Mouse (Mus musculus) heart, embryonic 15.5 days (tissue): Measurements from ENCODE around the gene Ankrd55. TPM values are rescaled to one million over a fixed set of nuclear protein-coding genes. Genes with fewer than 3 reads are reported as not detected.
"Not testable (repeated sequence)": the region's sequence is repeated elsewhere in the genome, so short reads cannot be mapped to it uniquely, and the experiment has no call there.

Experiments used
- ATAC-seq: fragments of 200-750 bp; cut with Nextera tagmentation; replicated peaks from 2 replicates; pipeline ENCODE4 v1.8.0; 2017; ENCODE audit warnings: low read depth, moderate TSS enrichment; ENCODE audit not compliant: insufficient number of reproducible peaks, insufficient read depth, low FRiP score
- H3K27ac ChIP-seq: fragments of 300-500 bp; sonication (generic); 2 replicates; pipeline ENCODE4 v1.5.1; 2015; ENCODE audit warnings: mild to moderate bottlenecking, inconsistent platforms
- H3K27me3 ChIP-seq: fragments of 300-500 bp; sonication (generic); 2 replicates; pipeline ENCODE4 v1.6.1; 2015; ENCODE audit warnings: inconsistent platforms
- H3K36me3 ChIP-seq: fragments of 300-500 bp; sonication (generic); 2 replicates; pipeline ENCODE4 v1.6.1; 2015; ENCODE audit warnings: mild to moderate bottlenecking, inconsistent platforms
- H3K4me1 ChIP-seq: fragments of 300-500 bp; sonication (generic); replicated peaks from 2 replicates; pipeline ENCODE4 v1.6.1; 2015; ENCODE audit warnings: inconsistent platforms
- H3K4me2 ChIP-seq: fragments of 300-500 bp; sonication (generic); 2 replicates; pipeline ENCODE4 v1.6.1; 2015; ENCODE audit warnings: inconsistent platforms, mild to moderate bottlenecking, moderate library complexity
- H3K4me3 ChIP-seq: fragments of 300-500 bp; sonication (generic); 2 replicates; pipeline ENCODE4 v1.5.1; 2015; ENCODE audit warnings: mild to moderate bottlenecking, inconsistent platforms
- H3K9ac ChIP-seq: fragments of 300-500 bp; sonication (generic); 2 replicates; pipeline ENCODE4 v1.6.1; 2015; ENCODE audit warnings: mild to moderate bottlenecking, inconsistent platforms
- H3K9me3 ChIP-seq: fragments of 300-500 bp; sonication (generic); replicated peaks from 2 replicates; pipeline ENCODE4 v1.6.1; 2016; ENCODE audit warnings: inconsistent platforms
- WGBS: fragments of 180-500 bp; shearing (Covaris S2); methylation state at CpG from one replicate; pipeline ENCODE4 v1.1.7; 2015; ENCODE audit warnings: mixed read lengths; 5-methylcytosine and 5-hydroxymethylcytosine counted together
- polyA plus RNA-seq: library from polyadenylated mRNA; unstranded; fragments of >200 nt; fragmentation: Nextera tagmentation; extraction: Ambion mirVana; gene quantifications from 2 replicates; pipeline ENCODE4 v1.2.1, GENCODE M21; 2015

Ankrd55 gene
- polyA plus RNA-seq, 1 experiment from 2014 or later: 0.09 TPM

DNA sequence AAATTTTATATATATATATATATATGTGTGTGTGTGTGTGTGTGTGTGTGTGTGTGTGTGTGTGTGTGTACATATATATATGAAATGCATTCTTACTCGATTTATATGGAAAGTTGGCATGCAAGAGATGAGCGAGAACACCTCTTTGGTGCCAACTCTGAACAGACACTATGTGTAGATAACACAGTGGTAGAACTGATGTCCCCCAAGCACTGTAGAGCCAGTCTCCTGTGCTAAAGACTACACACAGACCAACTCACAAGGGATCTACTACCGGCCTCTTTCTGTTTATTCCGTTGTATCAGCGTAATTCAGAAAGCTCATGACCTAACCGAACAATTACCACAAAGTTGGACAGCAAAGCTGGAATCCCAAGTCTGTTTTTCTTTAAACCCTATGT is 6.2 kb downstream of the Ankrd55 start:
- Histone ChIP-seq H3K27ac (no peak overlapping the region), H3K27me3 (no peaks in the 10 kb centered on the region), H3K36me3 (no peaks in the 10 kb centered on the region), H3K4me3 (no peak overlapping the region), H3K4me2 (no peak overlapping the region), H3K9me3 (no peaks in the 10 kb centered on the region), H3K9ac (no peak overlapping the region), H3K4me1 (no peaks in the 10 kb centered on the region)
- no peak for ATAC-seq
- WGBS: 88% methylated on average over 6 of the region's 6 CpGs

DNA sequence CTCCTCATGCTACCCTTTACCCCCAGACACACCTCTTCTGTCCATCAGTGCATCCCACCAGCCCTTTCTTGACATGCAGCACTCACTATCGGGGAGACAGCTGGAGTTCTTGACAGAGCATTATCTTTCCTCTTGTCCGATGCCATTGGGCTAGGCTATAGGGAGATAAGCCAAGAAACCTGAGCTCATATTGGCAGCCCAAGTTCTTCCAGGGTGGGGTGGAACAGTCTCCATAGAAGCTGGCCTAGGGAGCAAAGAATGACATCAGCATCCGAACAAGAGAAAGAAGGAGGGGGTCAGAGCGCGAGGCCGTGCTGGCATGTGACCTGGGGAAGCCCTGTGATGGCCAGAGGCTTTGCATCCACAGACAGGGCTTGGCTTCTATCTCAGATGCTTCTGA is 9.5 kb downstream of the Ankrd55 start:
- no peaks in the 10 kb centered on the region for H3K27me3 ChIP-seq
- no peak overlapping the region for H3K27ac ChIP-seq
- no peaks in the 10 kb centered on the region for H3K4me1 ChIP-seq
- no peak for ATAC-seq
- no peak overlapping the region for H3K9ac ChIP-seq
- H3K4me3 ChIP-seq: no peak overlapping the region
- H3K9me3 ChIP-seq: no peaks in the 10 kb centered on the region
- WGBS: 63% methylated on average over 6 of the region's 6 CpGs
- no peak overlapping the region for H3K4me2 ChIP-seq
- no peaks in the 10 kb centered on the region for H3K36me3 ChIP-seq

DNA sequence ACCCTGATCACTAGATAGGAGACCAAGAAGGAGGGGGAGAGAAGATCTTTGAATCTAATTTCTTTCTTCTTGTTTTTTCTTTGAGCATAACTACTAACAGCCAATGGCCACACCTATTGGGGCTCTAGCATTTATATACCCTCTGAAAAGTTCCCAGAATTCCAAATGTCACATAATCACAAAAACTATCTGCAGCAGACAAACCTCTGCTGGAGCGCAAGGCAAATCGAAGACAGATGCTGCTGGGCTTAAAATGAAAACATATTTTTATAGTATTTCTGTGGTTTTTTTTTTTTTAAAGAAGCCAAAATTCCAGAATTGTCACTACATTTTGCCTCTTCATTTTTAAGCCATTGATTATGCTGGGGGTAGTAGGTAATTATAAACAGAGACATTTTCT is 15.2 kb downstream of the Ankrd55 start:
- 88% methylated on average over 2 of the region's 2 CpGs for WGBS
- no peaks in the 10 kb centered on the region for H3K9me3 ChIP-seq
- no peak overlapping the region for H3K27ac ChIP-seq
- H3K4me2 ChIP-seq: no peak overlapping the region
- H3K27me3 ChIP-seq: no peaks in the 10 kb centered on the region
- no peak overlapping the region for H3K4me3 ChIP-seq
- no peak overlapping the region for H3K9ac ChIP-seq
- H3K4me1 ChIP-seq: no peaks in the 10 kb centered on the region
- H3K36me3 ChIP-seq: no peaks in the 10 kb centered on the region
- ATAC-seq: no peak

DNA sequence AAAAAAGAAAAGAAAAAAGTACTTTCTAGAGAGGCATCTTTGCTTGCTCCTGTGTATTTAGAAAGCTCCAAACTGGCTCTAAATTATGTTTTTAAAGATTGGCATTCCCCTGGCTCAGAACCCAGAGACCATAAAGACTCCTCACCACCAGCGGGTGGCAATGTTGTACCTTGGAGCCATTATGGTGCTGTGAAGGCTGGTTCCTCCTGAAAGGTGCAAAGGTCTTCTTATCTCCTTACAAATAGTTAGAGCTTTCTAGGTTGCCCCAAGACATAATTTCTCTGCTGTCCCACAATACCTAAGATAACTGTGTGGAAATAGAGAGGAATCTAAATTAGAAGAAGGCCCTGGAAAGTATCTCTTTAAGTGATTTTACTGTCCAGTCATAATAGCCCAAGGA is 20.4 kb downstream of the Ankrd55 start:
- WGBS: 10% methylated on average over 1 of the region's 1 CpGs
- H3K36me3 ChIP-seq: no peaks in the 10 kb centered on the region
- H3K4me1 ChIP-seq: peaks cover 11% of the 10 kb centered on the region; the same call in 1 of the 2 replicates
- no peaks in the 10 kb centered on the region for H3K27me3 ChIP-seq
- H3K27ac ChIP-seq: no peak overlapping the region
- H3K4me2 ChIP-seq: no peak overlapping the region
- ATAC-seq: no peak
- no peaks in the 10 kb centered on the region for H3K9me3 ChIP-seq
- no peak overlapping the region for H3K9ac ChIP-seq
- H3K4me3 ChIP-seq: no peak overlapping the region

DNA sequence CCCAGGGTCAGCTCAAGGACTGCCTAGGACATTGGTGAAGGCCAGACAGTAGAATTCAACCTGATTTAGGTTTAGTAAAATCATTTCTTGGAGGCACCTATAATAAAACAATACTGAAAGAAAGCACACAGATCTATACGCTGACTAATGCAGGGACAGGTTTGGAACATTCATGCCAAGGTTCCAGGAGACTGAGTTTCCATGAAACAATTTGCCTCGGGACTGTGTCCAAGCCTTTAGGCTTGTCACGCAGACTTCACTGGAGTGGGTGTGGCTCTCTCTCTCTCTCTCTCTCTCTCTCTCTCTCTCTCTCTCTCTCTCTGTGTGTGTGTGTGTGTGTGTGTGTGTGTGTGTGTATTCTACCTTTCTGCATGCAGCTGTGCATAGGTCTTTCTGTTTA is 23.4 kb downstream of the Ankrd55 start:
- Histone ChIP-seq H3K4me1 (peaks cover 16% of the 10 kb centered on the region; the same call in 1 of the 2 replicates), H3K4me2 (0 out of 2 replicates have a peak overlapping the region, but pooled peaks have one; percentile 18), H3K27ac (peak overlapping the region; percentile 66)
- not testable (repeated sequence) for H3K27me3 ChIP-seq, H3K9me3 ChIP-seq, ATAC-seq, H3K9ac ChIP-seq, H3K4me3 ChIP-seq, H3K36me3 ChIP-seq
- 33% methylated on average over 3 of the region's 3 CpGs for WGBS

DNA sequence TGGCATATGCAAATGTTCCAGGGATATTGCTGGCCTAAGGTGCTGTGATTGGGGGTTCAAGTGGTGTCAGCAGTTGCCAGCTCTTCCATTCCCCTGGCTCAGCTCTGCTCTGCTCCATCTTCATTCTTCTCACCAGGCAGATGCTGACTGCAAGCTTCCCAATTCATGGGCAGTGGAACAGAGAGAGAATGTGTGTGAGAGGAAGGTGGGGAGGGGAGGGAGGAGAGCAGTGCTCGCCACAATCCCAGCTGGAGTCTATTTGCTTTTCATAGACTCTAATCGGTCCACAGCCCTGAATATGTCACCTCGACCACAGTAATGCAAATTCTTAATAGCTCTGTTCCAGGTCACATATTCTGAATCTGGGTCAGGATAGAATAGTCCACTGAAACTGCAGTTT is 27.2 kb downstream of the Ankrd55 start:
- Histone ChIP-seq H3K36me3 (no peaks in the 10 kb centered on the region), H3K9me3 (no peaks in the 10 kb centered on the region), H3K27ac (no peak overlapping the region), H3K9ac (no peak overlapping the region), H3K4me3 (no peak overlapping the region), H3K27me3 (no peaks in the 10 kb centered on the region), H3K4me1 (peaks cover 17% of the 10 kb centered on the region; the same call in 1 of the 2 replicates), H3K4me2 (no peak overlapping the region)
- WGBS: 34% methylated on average over 3 of the region's 3 CpGs
- ATAC-seq: no peak

DNA sequence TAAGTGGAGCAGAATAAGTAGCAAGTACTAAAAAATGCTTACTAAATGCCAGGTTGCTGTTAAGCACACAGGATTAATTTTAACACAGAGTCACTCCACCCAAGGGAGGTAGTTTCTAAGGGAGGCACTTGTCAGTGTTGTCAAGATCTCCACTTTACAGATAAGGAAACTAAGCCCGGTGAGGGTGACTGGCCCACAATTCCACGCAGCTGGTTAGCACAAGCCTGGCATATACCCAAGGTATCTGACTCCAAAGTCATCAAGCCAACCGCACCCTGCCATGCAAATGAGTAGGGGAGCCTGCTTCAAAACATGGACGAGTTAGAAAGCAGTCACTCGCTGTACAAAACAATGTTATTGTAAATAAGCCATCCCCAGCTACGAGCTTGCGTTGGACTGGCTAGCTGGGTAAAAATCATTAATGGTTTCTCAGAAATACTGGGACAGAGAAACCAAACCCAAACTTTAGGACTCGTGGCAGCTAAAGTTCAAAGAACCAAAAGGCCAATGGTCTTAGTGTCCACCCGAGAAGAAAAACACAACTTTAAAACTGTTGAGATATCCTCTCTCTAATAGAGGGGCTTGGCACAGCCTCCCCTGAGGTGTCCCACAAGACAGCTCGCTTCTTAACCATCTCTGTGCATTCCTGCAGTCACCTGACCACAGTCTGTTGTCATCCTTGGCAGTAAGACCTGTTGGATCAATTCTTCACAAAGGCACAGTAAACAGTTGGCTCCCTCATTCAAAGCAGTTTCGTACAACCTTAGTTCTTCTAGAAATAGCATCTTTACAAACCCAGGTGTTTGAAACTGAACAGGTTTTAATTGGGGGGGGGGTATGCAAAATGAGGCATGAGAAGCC is 28.6 kb downstream of the Ankrd55 start:
- Histone ChIP-seq H3K27ac (0 out of 2 replicates have a peak overlapping the region, but pooled peaks have one; percentile 9), H3K27me3 (no peaks in the 10 kb centered on the region), H3K9me3 (no peaks in the 10 kb centered on the region), H3K4me2 (no peak overlapping the region), H3K4me3 (no peak overlapping the region), H3K9ac (no peak overlapping the region), H3K36me3 (no peaks in the 10 kb centered on the region), H3K4me1 (peaks cover 6% of the 10 kb centered on the region; the same call in 1 of the 2 replicates)
- ATAC-seq: no peak
- WGBS: 55% methylated on average over 11 of the region's 11 CpGs

DNA sequence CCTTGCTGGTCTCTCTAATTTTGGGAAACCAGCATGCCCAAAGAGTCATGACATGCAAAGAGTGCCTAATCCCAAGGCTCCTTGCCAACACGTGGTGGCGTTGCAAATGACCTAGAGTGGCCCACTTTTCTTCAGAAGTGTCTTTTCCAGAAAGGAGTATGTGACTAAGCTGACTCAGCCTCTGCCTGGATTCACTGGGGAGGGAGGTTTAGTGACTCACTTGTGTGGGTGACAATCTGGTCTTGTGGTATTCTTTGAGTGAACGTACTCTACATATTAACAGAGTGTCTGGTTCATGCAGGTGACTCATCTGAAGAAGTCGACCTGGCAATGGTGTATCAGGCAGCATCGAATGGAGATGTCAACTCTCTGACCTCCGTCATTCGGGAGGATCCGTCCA is 29.9 kb downstream of the Ankrd55 start:
- H3K4me1 ChIP-seq: peaks cover 6% of the 10 kb centered on the region; the same call in 1 of the 2 replicates
- H3K4me3 ChIP-seq: no peak overlapping the region
- no peak overlapping the region for H3K4me2 ChIP-seq
- H3K9ac ChIP-seq: no peak overlapping the region
- H3K36me3 ChIP-seq: no peaks in the 10 kb centered on the region
- H3K27me3 ChIP-seq: no peaks in the 10 kb centered on the region
- ATAC-seq: no peak
- 83% methylated on average over 8 of the region's 8 CpGs for WGBS
- no peaks in the 10 kb centered on the region for H3K9me3 ChIP-seq
- H3K27ac ChIP-seq: no peak overlapping the region

DNA sequence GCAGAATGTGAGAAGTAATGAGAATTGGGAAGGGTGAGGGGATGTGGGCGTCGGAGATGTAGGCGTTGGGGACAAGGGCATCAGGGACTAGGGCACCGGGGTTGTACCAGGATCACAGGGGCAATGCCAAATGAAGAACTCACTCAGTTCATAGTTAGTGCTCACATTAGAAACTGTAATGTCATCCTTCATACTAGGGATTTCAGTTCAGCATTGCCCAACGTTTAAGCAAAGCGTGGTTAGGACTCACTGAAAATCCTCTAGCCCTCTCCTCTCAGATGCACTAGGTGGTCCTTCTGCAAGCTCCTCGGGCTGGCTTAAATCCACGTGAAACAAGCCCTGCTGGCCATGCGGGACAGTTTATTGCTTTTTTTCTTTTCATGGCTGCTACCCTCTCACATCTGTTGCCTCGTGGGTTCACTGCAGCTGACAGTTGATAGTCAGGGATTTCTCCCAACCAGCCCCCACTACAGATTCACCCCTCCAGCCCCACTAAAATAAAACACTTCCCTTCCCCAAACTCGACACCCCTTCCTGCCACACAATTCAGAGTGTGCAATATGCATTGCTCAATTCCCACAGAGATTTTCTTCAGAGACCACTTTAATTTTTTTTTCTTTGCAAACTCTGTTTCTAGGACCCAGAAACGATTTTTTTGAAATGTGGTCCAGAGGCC is 35.5 kb downstream of the Ankrd55 start:
- Histone ChIP-seq H3K4me2 (no peak overlapping the region), H3K36me3 (no peaks in the 10 kb centered on the region), H3K9ac (no peak overlapping the region), H3K27me3 (no peaks in the 10 kb centered on the region), H3K27ac (no peak overlapping the region), H3K4me1 (peaks cover 10% of the 10 kb centered on the region), H3K4me3 (no peak overlapping the region), H3K9me3 (no peaks in the 10 kb centered on the region)
- ATAC-seq: no peak
- WGBS: 64% methylated on average over 12 of the region's 12 CpGs

DNA sequence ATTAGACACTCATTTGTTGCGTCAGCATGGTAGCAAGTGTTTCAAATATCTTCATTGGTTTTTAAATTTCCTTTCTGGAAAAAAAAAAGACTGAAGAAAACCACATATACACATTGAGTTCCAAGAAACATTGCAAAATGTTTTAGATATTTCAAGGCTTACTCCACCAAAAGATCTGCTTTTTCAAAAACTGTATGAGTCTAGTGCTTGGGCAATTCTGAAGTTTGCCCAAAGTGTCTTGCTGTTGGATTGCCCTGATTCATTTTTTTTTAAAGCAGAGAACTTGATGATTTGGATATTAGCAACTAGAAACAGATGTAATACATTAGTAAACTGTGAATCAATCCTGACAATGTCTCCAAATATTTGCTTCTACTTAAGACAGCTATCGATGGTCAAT is 36.9 kb downstream of the Ankrd55 start:
- no peak overlapping the region for H3K27ac ChIP-seq
- no peak for ATAC-seq
- WGBS: 81% methylated on average over 2 of the region's 2 CpGs

DNA sequence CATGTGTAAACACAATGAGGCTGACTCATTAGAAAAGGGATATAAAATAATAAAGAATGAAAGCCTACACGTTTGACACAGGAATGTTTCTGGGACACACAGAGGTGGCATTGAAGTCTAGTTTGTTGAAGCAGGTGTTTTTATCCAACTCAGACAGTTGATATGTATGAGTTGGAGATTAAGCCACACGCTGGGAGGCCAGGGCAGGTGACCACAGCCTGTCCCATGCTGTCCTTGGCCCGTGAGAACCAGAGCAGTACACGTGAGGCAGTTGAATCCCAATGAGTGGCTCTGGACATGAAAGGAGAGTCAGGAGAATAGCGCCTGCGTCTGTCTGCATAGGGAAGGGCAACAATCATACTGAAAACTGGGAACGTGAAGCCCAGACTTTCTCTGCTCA is 38.2 kb downstream of the Ankrd55 start:
- no peak overlapping the region for H3K9ac ChIP-seq
- no peaks in the 10 kb centered on the region for H3K36me3 ChIP-seq
- no peaks in the 10 kb centered on the region for H3K27me3 ChIP-seq
- no peak overlapping the region for H3K4me2 ChIP-seq
- no peaks in the 10 kb centered on the region for H3K9me3 ChIP-seq
- no peak overlapping the region for H3K4me3 ChIP-seq
- peaks cover 10% of the 10 kb centered on the region for H3K4me1 ChIP-seq
- WGBS: 69% methylated on average over 7 of the region's 7 CpGs
- H3K27ac ChIP-seq: peak overlapping the region; percentile 54; the same call in 1 of the 2 replicates
- ATAC-seq: no peak

More for the DNA sequence above, 36.9 kb downstream of the Ankrd55 start:
- Histone ChIP-seq H3K4me1 (peaks cover 10% of the 10 kb centered on the region), H3K9ac (no peak overlapping the region), H3K9me3 (no peaks in the 10 kb centered on the region), H3K36me3 (no peaks in the 10 kb centered on the region), H3K4me2 (no peak overlapping the region), H3K4me3 (no peak overlapping the region), H3K27me3 (no peaks in the 10 kb centered on the region)
